Mouse (Mus musculus) urinary bladder, postnatal 25 days (tissue): ENCODE data around the gene Lpp.

Source experiments
- DNase-seq: peaks from one replicate; pipeline ENCODE4 v3.0.0; 2022; ENCODE audit warnings: low spot score

The Lpp gene

GRCm38 (mm10) chr16:24435115-24435553 is 41.8 kb downstream of the Lpp start:
- DNase-seq: no peak

- no peak for DNase-seq
Observed at GRCm38 (mm10) chr16:24438438-24438837, 45.1 kb downstream of the Lpp start.

- no peak for DNase-seq
Observed at GRCm38 (mm10) chr16:24441338-24441737, 48.0 kb downstream of the Lpp start.

- DNase-seq: no peak
Observed at GRCm38 (mm10) chr16:24442500-24443122, 49.3 kb downstream of the Lpp start.

- no peak for DNase-seq
Observed at GRCm38 (mm10) chr16:24443123-24443515, 49.8 kb downstream of the Lpp start.

- DNase-seq: no peak
Observed at GRCm38 (mm10) chr16:24443555-24443954, 50.2 kb downstream of the Lpp start.

- no peak for DNase-seq
Observed at GRCm38 (mm10) chr16:24444818-24445217, 51.5 kb downstream of the Lpp start.

GRCm38 (mm10) chr16:24445473-24445872 is 52.2 kb downstream of the Lpp start:
- no peak for DNase-seq

GRCm38 (mm10) chr16:24446449-24446848 is 53.1 kb downstream of the Lpp start:
- DNase-seq: no peak

- DNase-seq: no peak
Observed at GRCm38 (mm10) chr16:24447666-24448492, 54.6 kb downstream of the Lpp start.

- DNase-seq: no peak
Observed at GRCm38 (mm10) chr16:24448493-24448845, 55.2 kb downstream of the Lpp start.

- no peak for DNase-seq
Observed at GRCm38 (mm10) chr16:24449806-24450205, 56.5 kb downstream of the Lpp start.

- no peak for DNase-seq
Observed at GRCm38 (mm10) chr16:24450256-24450655, 56.9 kb downstream of the Lpp start.

GRCm38 (mm10) chr16:24451123-24451522 is 57.8 kb downstream of the Lpp start:
- no peak for DNase-seq

- DNase-seq: no peak
Observed at GRCm38 (mm10) chr16:24453536-24453935, 60.2 kb downstream of the Lpp start.

GRCm38 (mm10) chr16:24454493-24454892 is 61.2 kb downstream of the Lpp start:
- DNase-seq: no peak

- DNase-seq: no peak
Observed at GRCm38 (mm10) chr16:24455361-24455855, 62.1 kb downstream of the Lpp start.

GRCm38 (mm10) chr16:24463842-24464241 is 70.5 kb downstream of the Lpp start:
- no peak for DNase-seq

GRCm38 (mm10) chr16:24464436-24464835 is 71.1 kb downstream of the Lpp start:
- DNase-seq: no peak

GRCm38 (mm10) chr16:24465633-24466032 is 72.3 kb downstream of the Lpp start:
- DNase-seq: no peak

- no peak for DNase-seq
Observed at GRCm38 (mm10) chr16:24467544-24468290, 74.4 kb downstream of the Lpp start.

GRCm38 (mm10) chr16:24469313-24469712 is 76.0 kb downstream of the Lpp start:
- no peak for DNase-seq

- no peak for DNase-seq
Observed at GRCm38 (mm10) chr16:24470601-24471000, 77.3 kb downstream of the Lpp start.
